ENCODE assay signal across 10 mouse cellular contexts in the genomic region with DNA sequence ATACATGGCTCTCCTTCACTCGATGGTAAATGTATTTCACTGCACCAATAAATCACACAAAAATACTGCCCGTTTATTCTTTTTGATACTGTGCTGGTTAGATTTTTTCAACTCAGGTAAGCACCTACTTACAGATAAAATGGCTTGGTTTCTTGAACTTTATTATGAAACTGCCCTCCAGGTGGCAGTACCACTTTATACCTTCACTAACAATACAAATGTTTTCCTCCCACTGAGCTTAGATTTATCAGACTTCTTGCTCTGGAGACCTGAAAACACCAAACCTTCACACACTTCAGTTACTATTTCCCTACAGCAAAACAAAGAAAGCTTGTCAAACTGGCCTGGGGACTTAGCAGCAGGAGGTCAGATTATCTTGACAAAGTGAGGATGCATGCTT. TPM values are rescaled to one million over a fixed set of nuclear protein-coding genes. Genes with fewer than 3 reads are reported as not detected.
DNase-seq lines count a peak whose midpoint lies in the region; ATAC-seq and TF ChIP-seq lines count a peak whose summit lies in the region.
"Had no signal": no experiment of that assay in that cellular context is flagged by ENCODE, and none has a peak within 500 bp of the region (broad histone marks: within the 10 kb centered on the region; RNA-seq: fewer than 3 reads in every experiment).

No protein-coding gene starts in this region.

- H3K9ac ChIP-seq in kidney, postnatal 0 days (ENCODE audit: low read depth, low read length): no peak overlapping the region
- no peak overlapping the region for H3K9ac ChIP-seq in kidney, embryonic 15.5 days
- no peak overlapping the region for H3K9ac ChIP-seq in heart, postnatal 0 days (replicated peaks; ENCODE audit: low read depth, low read length)
- H3K9ac ChIP-seq: heart, embryonic 13.5 days had no signal

- WGBS in kidney, postnatal 0 days: 70% methylated on average over 2 of the region's 2 CpGs
- 54% methylated on average over 2 of the region's 2 CpGs for WGBS in kidney, embryonic 15.5 days
- WGBS in heart, postnatal 0 days: 48% methylated on average over 2 of the region's 2 CpGs

- ATAC-seq in kidney, postnatal 0 days (replicated peaks; ENCODE audit: low FRiP score, low read depth): no peak
- ATAC-seq in kidney, embryonic 15.5 days (replicated peaks; ENCODE audit: low FRiP score): no peak
- peak; percentile 84 for ATAC-seq in CD4-positive, CD25-positive, alpha-beta regulatory T cell, adult 4 months
- ATAC-seq in heart, postnatal 0 days (ENCODE audit: insufficient read depth, low read depth): no peak

- no peak overlapping the region for H3K4me2 ChIP-seq in kidney, postnatal 0 days (ENCODE audit: low read length)
- no peak overlapping the region for H3K4me2 ChIP-seq in kidney, embryonic 15.5 days
- no peak overlapping the region for H3K4me2 ChIP-seq in heart, postnatal 0 days (ENCODE audit: low read depth, low read length)
- H3K4me2 ChIP-seq: heart, embryonic 13.5 days had no signal

- H3K9me3 ChIP-seq in kidney, postnatal 0 days (replicated peaks; ENCODE audit: low read length): no peaks in the 10 kb centered on the region
- H3K9me3 ChIP-seq in kidney, embryonic 15.5 days (replicated peaks): no peaks in the 10 kb centered on the region
- no peaks in the 10 kb centered on the region for H3K9me3 ChIP-seq in heart, postnatal 0 days (replicated peaks; ENCODE audit: control insufficient read depth, low read length)
- H3K9me3 ChIP-seq: heart, embryonic 13.5 days had no signal

- H3K36me3 ChIP-seq in kidney, postnatal 0 days (ENCODE audit: insufficient read depth, low read length): no peaks in the 10 kb centered on the region
- H3K36me3 ChIP-seq in kidney, embryonic 15.5 days: no peaks in the 10 kb centered on the region
- no peaks in the 10 kb centered on the region for H3K36me3 ChIP-seq in heart, postnatal 0 days (replicated peaks; ENCODE audit: control insufficient read depth, insufficient read depth, low read length)
- H3K36me3 ChIP-seq: heart, embryonic 13.5 days had no signal

- no peak overlapping the region for H3K4me3 ChIP-seq in kidney, postnatal 0 days (replicated peaks; ENCODE audit: low read depth, low read length)
- H3K4me3 ChIP-seq in kidney, embryonic 15.5 days (replicated peaks): no peak overlapping the region
- H3K4me3 ChIP-seq in heart, postnatal 0 days (ENCODE audit: low read depth, low read length): no peak overlapping the region
- H3K4me3 ChIP-seq: heart, embryonic 13.5 days had no signal

- no peaks in the 10 kb centered on the region for H3K27me3 ChIP-seq in kidney, postnatal 0 days (ENCODE audit: insufficient read depth, low read length)
- no peaks in the 10 kb centered on the region for H3K27me3 ChIP-seq in kidney, embryonic 15.5 days
- no peaks in the 10 kb centered on the region for H3K27me3 ChIP-seq in heart, postnatal 0 days (ENCODE audit: control insufficient read depth, insufficient read depth, low read length)
- H3K27me3 ChIP-seq: heart, embryonic 13.5 days had no signal

- intact Hi-C loops in left cerebral cortex, postnatal 25 days (cut with DNase I): loop anchor here (1.0 kb wide), 1 partner anchor 111 kb away; no protein-coding TSS in a partner anchor

- peak; percentile 63 for TF ChIP-seq CTCF in kidney, postnatal 0 days (IDR thresholded peaks at IDR 0.05; ENCODE audit: low read depth)
- TF ChIP-seq CTCF in heart, postnatal 0 days (IDR thresholded peaks at IDR 0.05; ENCODE audit: low read depth): peak; percentile 37

- TF ChIP-seq EP300 in heart, postnatal 0 days (IDR thresholded peaks at IDR 0.05; ENCODE audit: low read depth): no peak

- H3K27ac ChIP-seq in kidney, postnatal 0 days: no peak overlapping the region
- H3K27ac ChIP-seq in kidney, embryonic 15.5 days: no peak overlapping the region
- no peak overlapping the region for H3K27ac ChIP-seq in heart, postnatal 0 days (ENCODE audit: low read depth)
- H3K27ac ChIP-seq: heart, embryonic 13.5 days; macrophage had no signal

- peak; percentile 71 for DNase-seq in kidney, postnatal 0 days (ENCODE audit: low spot score)
- DNase-seq in A20 (ENCODE audit: low read depth, low spot score): peak; percentile 65
- DNase-seq in heart, postnatal 0 days (ENCODE audit: low spot score): peak; percentile 59
- no peak for DNase-seq in frontal cortex, postnatal 14 days (ENCODE audit: low spot score in 2 of 2)
- DNase-seq in left cerebral cortex, postnatal 25 days (ENCODE audit: low spot score in 2 of 2): no peak
- no peak for DNase-seq in gastrocnemius, postnatal 25 days

- peaks cover 23% of the 10 kb centered on the region; the same call in 1 of the 2 replicates for H3K4me1 ChIP-seq in kidney, postnatal 0 days (replicated peaks; ENCODE audit: insufficient read depth, low read length)
- H3K4me1 ChIP-seq in kidney, embryonic 15.5 days: peaks cover 21% of the 10 kb centered on the region
- peaks cover 16% of the 10 kb centered on the region for H3K4me1 ChIP-seq in heart, postnatal 0 days (ENCODE audit: control insufficient read depth, insufficient read depth)

RNA-seq across cellular contexts. Expression of gene Zdhhc17, which starts 20.2 kb away (rescaled TPM):
- polyA plus RNA-seq in kidney, postnatal 0 days (2015; fragmentation: Nextera tagmentation; extraction: Ambion mirVana): 18.1 and 19.2 TPM in 2 replicates
- polyA plus RNA-seq in kidney, embryonic 15.5 days (2015; fragmentation: Nextera tagmentation; extraction: Ambion mirVana): 24.7 and 24.9 TPM in 2 replicates
- polyA plus RNA-seq in CD4-positive, CD25-positive, alpha-beta regulatory T cell, adult 4 months (2017; shearing (Covaris generic)): 10 to 100 TPM; 19.7 to 22.7 TPM
- 26.8 and 35.5 TPM in 2 replicates for total RNA-seq in heart, postnatal 0 days (2014; rRNA removed; ENCODE audit: low replicate concordance)
- 11.5 and 14.9 TPM in 2 replicates for polyA plus RNA-seq in heart, postnatal 0 days (2015; fragmentation: Nextera tagmentation; extraction: Ambion mirVana)
- 100 to 1,000 TPM; 107 to 115 TPM for total RNA-seq in left cerebral cortex, postnatal 25 days (2021)
- total RNA-seq in gastrocnemius, postnatal 25 days (2021): 10 to 100 TPM; 18.3 to 18.8 TPM

Comparison
In these comparisons a context has a peak if more than half of its experiments do, and no peak if none do; other contexts are left out.
1. DNase-seq: peak in kidney, postnatal 0 days (single experiment), A20 (single experiment) and heart, postnatal 0 days (single experiment); none in frontal cortex, postnatal 14 days (0 of 2), left cerebral cortex, postnatal 25 days (0 of 2) and gastrocnemius, postnatal 25 days (single experiment).